Mouse (Mus musculus) T-cell, adult 2 months (primary cell): ENCODE data around the gene Itsn1.

ENCODE experiments used
- DNase-seq: peaks from one replicate; pipeline ENCODE4 v3.0.0; 2022; ENCODE audit warnings: low spot score

Itsn1 gene

DNA sequence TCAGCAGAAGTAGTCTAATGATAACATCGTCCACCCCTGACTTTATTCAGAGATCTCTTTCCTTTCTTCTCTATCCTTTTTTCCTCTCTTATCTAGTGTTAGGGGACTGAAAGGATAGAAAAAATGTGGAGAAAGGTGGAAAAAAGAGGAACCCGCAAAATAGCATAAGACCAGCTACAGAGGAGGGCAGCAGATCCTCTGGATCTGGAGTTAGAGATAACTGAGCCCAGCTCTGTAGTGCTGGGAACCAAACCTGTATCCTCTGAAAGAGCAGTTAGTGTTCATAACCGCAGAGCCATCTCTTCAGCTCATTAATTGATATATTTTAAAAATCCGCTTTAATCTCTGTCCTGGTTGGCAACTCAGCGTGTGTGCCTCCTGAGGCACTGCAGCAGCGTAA lies 84.5 kb downstream of the Itsn1 start:
- no peak for DNase-seq

DNA sequence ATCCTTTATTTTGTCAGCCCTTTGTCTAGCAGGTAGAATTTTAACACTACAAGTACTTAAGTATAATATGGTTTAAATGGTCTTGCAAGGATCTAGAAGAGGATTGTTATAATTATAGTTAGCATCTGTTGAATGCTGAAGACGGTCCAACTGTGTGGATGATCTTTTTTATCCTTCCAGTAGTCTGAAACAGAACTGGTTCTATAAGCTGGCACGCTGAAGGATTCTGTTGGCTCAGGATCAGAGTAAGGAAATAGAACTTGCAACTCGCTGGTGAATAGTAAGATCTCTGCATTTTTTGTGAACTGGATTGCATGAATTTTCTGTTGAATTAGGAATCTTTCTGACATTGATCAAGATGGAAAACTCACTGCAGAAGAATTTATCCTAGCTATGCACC lies 86.0 kb downstream of the Itsn1 start:
- DNase-seq, result no peak

- no peak for DNase-seq
These were observed 91.2 kb downstream of the Itsn1 start for GRCm38 (mm10) chr16:91820299-91820698.

- no peak for DNase-seq
These were observed 93.2 kb downstream of the Itsn1 start for GRCm38 (mm10) chr16:91822325-91822724.

DNA sequence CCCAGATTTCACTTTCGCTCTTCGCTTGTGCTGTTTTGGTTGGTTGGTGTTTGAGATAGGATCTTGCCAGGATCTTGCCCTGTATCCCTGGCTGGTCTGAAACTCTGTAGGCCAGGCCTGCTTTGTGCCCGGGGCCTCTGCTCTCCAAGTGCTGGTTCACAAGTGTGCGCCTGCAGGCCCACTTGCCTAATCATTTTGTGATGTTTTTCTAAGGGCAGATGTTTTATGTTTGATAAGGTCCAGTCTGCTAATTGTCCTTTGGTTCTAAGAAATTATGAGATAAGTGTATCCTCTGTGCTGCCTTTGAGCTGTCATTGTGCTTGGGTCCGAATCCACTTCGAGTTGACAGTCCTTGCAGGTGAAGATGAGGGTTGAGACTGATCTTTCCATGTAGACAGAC lies 93.7 kb downstream of the Itsn1 start:
- DNase-seq, result no peak

DNA sequence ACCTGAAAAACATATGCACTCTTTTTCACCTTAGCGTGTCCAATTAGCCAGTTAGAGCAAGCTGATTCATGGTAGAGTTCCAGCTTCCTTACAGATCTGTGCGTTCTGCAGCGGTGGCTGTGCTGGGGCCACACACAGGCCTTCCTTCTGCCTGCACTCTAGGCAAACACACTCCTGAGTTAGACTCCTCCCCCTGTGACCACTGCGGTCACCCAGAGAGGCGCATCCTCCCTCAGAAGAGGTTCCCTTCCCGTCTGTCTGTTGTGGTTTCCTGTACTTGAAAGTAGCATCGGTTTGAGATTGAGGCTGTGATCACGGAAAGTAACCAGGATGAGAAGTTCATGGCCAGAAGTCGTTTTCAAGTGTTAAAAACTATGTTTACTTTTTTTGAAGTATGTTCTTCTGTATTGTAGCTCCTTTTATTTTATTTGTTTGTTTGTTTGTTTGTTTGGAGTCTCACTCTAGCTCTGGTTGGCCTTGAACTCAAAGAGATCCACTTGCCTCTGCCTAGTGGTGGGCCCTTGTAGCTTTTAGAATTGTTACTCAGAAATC lies 96.8 kb downstream of the Itsn1 start:
- peak; percentile 94 for DNase-seq

- no peak for DNase-seq
These were observed 97.8 kb downstream of the Itsn1 start for GRCm38 (mm10) chr16:91826893-91827292.

- DNase-seq, result no peak
These were observed 98.4 kb downstream of the Itsn1 start for GRCm38 (mm10) chr16:91827456-91827855.

DNA sequence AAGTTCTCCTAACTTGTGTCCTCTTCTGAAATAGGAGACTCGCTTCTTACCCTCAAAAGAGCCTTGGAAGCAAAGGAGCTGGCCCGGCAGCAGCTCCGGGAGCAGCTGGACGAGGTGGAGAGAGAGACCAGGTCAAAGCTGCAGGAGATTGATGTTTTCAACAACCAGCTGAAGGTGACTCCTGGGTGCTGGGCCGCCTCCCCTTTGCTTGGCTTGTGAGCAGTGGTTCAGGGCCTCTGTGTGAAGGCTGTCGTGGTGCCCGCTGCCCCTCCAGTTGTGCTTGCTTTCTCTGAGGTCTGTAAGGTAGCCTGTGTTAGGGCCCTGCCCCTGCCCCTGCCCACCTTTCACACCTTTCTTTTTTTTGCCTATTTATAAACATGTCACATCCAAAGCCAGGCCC lies 99.1 kb downstream of the Itsn1 start:
- no peak for DNase-seq

DNA sequence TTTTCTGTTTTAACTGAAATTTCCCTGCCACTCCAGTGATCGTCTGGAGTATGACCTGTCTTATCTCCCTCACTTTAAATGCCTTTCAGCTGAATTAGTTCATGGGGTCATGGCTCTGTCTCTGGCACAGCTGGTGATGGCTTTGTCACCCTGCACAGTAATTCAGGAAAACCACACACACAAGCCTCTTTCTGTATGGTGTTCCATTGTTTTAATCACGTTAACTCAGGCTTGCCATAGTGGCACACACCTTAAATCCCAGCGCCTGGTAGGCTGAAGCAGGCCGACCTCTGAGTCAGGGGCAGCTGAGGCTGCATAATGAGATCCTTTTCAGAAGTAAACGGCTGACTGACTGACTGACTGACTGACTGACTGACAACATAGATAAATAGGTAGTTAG lies 99.5 kb downstream of the Itsn1 start:
- DNase-seq, result no peak

DNA sequence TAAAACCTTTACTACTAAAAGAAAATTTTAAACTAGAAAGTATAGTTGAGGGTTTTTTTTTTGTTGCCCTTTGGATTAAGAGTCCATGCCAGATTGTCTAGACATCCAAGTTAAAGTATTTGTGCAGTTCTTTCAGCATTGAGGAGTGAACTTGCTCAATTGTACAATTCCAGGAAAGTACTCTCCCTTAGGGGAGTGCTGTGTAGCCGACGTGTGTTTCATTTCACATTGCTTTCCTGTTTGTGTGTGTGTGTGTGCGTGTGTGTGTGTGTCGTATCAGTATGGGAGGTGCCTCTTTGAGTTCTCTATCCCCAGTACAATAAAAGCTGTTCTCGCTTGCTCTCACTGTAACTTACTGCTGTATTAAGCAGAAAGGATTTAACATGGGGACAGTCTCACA lies 100.0 kb downstream of the Itsn1 start:
- no peak for DNase-seq

- DNase-seq, result no peak
These were observed 101.2 kb downstream of the Itsn1 start for GRCm38 (mm10) chr16:91830260-91830659.

GRCm38 (mm10) chr16:91833121-91833520 lies 104.0 kb downstream of the Itsn1 start:
- no peak for DNase-seq

- DNase-seq, result no peak
These were observed 104.5 kb downstream of the Itsn1 start for GRCm38 (mm10) chr16:91833558-91833957.

- no peak for DNase-seq
These were observed 104.9 kb downstream of the Itsn1 start for GRCm38 (mm10) chr16:91833981-91834380.

DNA sequence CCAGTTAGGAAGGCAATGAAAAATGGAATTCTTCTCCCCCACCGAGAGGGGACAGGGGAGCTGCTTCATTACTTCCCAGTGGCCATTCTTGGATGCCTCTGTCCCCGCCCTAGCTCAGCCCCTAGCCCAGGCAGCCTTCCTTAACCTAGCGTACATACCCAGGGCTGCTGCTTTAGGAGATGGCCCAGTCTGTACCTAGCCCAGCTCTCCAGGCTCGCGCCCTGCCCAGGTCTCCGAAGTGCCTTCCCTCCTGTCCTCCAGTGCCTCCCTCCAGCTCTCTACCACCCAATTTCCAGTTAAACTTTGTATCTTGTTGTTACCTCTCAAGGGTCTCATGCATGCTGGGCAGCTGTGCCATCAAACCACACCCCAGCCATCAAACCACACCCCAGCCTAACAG lies 106.7 kb downstream of the Itsn1 start:
- DNase-seq, result no peak

GRCm38 (mm10) chr16:91836592-91837557 lies 107.8 kb downstream of the Itsn1 start:
- DNase-seq, result no peak

GRCm38 (mm10) chr16:91837558-91838041 lies 108.5 kb downstream of the Itsn1 start:
- no peak for DNase-seq

- DNase-seq, result no peak
These were observed 109.7 kb downstream of the Itsn1 start for GRCm38 (mm10) chr16:91838771-91839170.

DNA sequence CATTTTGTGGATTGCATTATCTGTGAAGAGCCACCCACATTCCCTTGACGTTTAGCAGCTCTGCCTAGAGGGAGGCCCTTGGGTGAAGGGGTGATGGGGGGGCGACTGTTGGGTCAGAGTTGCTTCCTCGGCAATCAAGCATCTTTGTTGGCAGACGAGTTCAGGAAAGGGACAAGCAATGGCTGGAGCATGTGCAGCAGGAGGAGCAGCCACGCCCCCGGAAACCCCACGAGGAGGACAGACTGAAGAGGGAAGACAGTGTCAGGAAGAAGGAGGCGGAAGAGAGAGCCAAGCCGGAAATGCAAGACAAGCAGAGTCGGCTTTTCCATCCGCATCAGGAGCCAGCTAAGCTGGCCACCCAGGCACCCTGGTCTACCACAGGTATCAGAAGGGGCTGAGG lies 110.4 kb downstream of the Itsn1 start:
- DNase-seq, result no peak

DNA sequence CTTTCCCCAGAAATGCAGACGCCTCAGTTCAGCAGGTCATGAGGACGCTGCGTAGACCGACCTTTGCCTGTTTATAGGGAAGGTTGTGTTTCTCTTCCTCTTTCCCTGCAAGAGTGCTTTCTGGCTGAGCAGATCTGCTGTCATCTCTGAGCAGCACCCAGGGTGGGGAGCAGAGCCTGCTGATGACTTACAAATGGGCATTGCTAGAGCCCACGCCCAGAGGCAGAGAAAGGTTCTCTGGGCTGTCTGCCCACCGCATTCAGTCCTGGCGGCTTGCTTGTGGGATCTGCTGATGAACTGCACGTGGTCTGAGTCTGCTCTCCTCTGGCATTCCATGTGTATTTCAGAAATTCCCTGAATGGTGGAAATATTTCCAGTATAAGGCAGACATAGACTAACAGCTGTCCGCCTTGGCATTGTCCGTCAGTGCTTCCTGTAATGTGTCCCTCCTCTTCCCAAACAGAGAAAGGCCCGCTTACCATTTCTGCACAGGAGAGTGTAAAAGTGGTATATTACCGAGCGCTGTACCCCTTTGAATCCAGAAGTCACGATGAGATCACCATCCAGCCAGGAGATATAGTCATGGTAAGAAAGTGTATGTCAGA lies 112.0 kb downstream of the Itsn1 start:
- DNase-seq, result no peak

- DNase-seq, result no peak
These were observed 117.1 kb downstream of the Itsn1 start for GRCm38 (mm10) chr16:91846089-91846741.
